Mouse (Mus musculus): ENCODE measurements around the gene Nbeal1. TPM values are rescaled to one million over a fixed set of nuclear protein-coding genes. Genes with fewer than 3 reads are reported as not detected.

Gene Nbeal1
- polyA plus RNA-seq, 1 experiment: 0.78 TPM

DNA sequence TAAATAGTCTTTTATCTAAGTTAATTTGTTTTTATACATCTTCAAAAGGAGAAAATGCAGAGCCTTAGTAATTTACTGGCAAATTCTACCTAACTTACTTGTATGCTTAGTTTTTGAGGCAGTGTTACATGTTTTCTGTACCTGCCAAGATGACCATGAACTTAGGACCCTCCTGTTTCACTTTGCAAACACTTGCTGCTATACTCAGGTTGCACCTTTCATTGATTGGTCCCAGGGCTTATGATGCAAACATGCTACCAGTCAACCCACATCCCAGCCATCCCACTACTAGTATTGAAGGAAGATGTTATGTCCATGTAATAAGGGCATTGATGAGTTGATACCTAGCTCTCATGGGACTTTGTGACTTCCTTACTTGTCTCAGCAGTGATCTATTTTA is 88.9 kb downstream of the Nbeal1 start:
- H3K4me3 ChIP-seq (ENCODE audit: insufficient read depth, poor library complexity, severe bottlenecking): no peak overlapping the region
- no peaks in the 10 kb centered on the region for H3K27me3 ChIP-seq (ENCODE audit: control insufficient read depth, insufficient read depth, insufficient read length)
- no peaks in the 10 kb centered on the region for H3K79me2 ChIP-seq (ENCODE audit: control insufficient read depth, insufficient read depth)
- no peak for TF ChIP-seq FOSL1 (IDR thresholded peaks at IDR 0.05; ENCODE audit: insufficient read depth, low read length, poor library complexity, severe bottlenecking)
- TF ChIP-seq CTCF (IDR thresholded peaks at IDR 0.05; ENCODE audit: control insufficient read depth, insufficient read depth, insufficient read length): no peak
- TF ChIP-seq MAX (IDR thresholded peaks at IDR 0.05): no peak
- no peaks in the 10 kb centered on the region for H3K79me3 ChIP-seq (ENCODE audit: low read depth)
- no peak overlapping the region for H3ac ChIP-seq (ENCODE audit: control insufficient read depth, insufficient read length, low read depth)
- peaks cover 53% of the 10 kb centered on the region for H3K36me3 ChIP-seq (ENCODE audit: control insufficient read depth, insufficient read depth)

DNA sequence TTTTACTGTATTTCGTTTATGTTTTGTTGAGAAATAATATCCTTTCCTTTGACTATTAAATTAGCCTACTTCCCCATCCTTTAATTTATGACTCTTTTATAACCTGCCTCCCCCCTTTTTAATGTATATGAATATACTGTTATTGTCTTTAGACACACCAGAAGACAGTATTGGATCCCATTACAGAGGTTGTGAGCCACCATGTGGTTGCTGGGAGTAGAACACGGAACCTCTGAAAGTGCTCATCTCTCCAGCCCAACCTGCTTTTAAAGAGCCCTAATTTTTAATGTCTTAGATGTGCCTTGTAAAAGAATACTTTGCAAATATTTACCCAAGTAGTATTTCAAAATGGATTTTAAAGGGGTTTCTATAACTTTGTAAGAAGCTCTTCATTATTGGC is 92.1 kb downstream of the Nbeal1 start:
- Histone ChIP-seq H3K36me3 (ENCODE audit: control insufficient read depth, insufficient read depth) (peaks cover 36% of the 10 kb centered on the region), H3K79me2 (ENCODE audit: control insufficient read depth, insufficient read depth) (no peaks in the 10 kb centered on the region), H3K4me3 (ENCODE audit: insufficient read depth, poor library complexity, severe bottlenecking) (no peak overlapping the region), H3K27me3 (ENCODE audit: control insufficient read depth, insufficient read depth, insufficient read length) (no peaks in the 10 kb centered on the region), H3K79me3 (ENCODE audit: low read depth) (no peaks in the 10 kb centered on the region), H3ac (ENCODE audit: control insufficient read depth, insufficient read length, low read depth) (no peak overlapping the region)
- TF ChIP-seq MYOG (IDR thresholded peaks at IDR 0.05; ENCODE audit: control insufficient read depth, extremely low read depth, insufficient read length) (no peak), MYOD1 (IDR thresholded peaks at IDR 0.05; ENCODE audit: control insufficient read depth, insufficient read length, low read depth) (no peak), FOSL1 (IDR thresholded peaks at IDR 0.05; ENCODE audit: insufficient read depth, low read length, poor library complexity, severe bottlenecking) (no peak), CTCF (IDR thresholded peaks at IDR 0.05; ENCODE audit: control insufficient read depth, insufficient read depth, insufficient read length) (no peak), CEBPB (IDR thresholded peaks at IDR 0.05; ENCODE audit: low read depth) (no peak), USF1 (IDR thresholded peaks at IDR 0.05; ENCODE audit: low read depth) (no peak), MAX (IDR thresholded peaks at IDR 0.05) (no peak)

DNA sequence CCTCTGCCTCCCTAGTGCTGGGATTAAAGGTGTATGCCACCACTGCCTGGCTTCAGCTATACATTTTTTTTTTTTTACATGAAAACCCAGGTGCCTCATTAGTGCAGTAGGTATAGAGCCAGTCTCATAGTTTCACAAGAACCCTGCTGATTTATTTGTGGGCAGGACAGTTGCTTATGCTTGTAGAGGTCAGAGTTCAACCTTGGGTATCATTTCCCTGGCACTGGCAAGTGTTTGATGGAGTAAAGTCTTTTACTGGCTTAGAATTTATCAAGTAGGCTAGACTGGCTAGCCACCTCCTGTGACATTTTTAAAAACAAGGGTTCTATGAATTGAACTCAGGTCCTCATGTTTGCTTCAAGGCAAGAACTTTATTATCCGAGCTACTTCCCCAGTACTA is 113.5 kb downstream of the Nbeal1 start:
- Histone ChIP-seq H3ac (ENCODE audit: control insufficient read depth, insufficient read length, low read depth) (no peak overlapping the region), H3K4me3 (ENCODE audit: insufficient read depth, poor library complexity, severe bottlenecking) (no peak overlapping the region), H3K79me2 (ENCODE audit: control insufficient read depth, insufficient read depth) (no peaks in the 10 kb centered on the region), H3K36me3 (ENCODE audit: control insufficient read depth, insufficient read depth) (peaks cover 54% of the 10 kb centered on the region), H3K79me3 (ENCODE audit: low read depth) (no peaks in the 10 kb centered on the region), H3K27me3 (ENCODE audit: control insufficient read depth, insufficient read depth, insufficient read length) (no peaks in the 10 kb centered on the region)
- no peak for TF ChIP-seq MYOD1 (IDR thresholded peaks at IDR 0.05; ENCODE audit: control insufficient read depth, insufficient read length, low read depth)

DNA sequence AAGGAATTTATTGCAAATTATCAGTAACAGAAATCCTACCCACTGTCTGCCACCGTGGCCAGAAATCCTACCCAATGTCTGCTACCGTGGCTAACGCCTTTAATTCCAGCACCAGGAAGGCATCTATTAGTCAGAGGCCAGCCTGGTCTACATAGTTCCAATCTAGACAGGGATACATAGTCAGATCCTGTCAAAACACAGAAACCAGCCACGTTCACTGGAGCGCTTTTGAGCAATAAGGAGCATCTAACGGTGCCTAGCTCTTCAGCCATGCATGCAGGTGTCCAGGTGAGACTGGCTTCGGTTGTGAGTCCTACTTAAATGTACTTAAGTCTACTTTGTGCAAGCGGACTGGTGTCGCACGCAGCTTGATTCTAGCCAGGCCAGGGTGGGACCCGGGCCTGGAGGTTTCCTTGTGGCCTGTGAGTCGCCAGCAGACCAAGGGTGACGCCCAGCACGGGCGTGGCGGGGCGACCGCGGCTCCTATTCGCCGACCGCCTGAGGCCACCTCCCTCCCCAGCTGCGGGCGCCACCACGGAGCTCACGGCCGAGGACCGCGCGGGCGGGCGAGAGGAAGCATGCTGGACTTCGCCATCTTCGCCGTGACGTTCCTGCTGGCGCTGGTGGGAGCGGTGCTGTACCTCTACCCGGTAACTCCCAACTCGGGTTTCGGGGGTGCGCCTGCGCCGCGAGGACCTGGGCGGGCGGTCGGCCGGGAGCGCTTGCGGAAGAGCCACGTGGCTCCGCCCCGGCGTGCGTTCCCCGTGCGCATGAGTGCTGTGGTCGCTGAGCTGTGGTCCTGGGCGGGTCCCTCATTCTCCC is 162.6 kb downstream of the Nbeal1 start, which contains the start of gene Cyp20a1:
Gene Cyp20a1, plus strand, starts transcription at position 516 of the 822 bp plus-strand sequence.
- Histone ChIP-seq H3K36me3 (ENCODE audit: control insufficient read depth, insufficient read depth) (peaks cover 10% of the 10 kb centered on the region), H3K79me2 (ENCODE audit: control insufficient read depth, insufficient read depth) (peaks cover 43% of the 10 kb centered on the region)

DNA sequence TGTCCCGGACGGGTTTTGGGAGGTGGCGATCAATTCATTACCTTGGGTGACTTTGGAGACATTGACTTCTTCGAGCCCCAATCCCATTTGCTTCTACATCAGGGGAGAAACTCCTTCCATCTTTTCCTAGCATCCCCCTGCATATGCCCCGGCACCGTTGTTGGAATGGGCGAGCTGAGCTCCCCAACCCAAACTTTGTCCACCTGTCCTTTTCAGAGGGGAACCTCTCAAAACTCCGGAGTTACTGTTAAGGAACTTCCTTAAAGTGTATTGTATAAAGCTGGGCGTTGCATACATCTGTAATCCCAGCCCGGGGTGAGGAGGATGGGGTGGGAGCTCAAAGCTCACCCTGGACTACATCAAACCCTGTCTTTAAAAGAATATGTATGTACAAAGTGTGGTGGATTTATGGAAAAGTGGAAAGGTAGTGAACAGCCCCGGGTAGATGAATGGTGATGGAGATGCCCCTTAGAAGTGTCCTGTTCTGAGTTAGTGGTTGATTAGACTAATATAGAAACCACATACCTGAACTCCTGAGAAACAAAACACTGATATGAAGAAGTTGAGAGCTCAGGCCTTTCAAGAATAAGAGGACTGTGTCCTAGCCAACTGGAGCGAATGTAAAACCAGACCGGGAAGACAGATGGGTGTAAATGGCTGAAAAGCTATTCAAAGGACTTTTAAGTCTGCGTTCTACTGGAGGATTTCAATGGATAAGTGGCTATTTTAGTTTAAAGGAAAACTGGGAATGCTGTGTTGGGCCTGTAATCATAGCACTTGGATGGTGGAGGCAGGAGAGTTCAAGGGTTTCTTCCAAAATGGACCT is 163.4 kb downstream of the Nbeal1 start:
- Histone ChIP-seq H3K79me2 (ENCODE audit: control insufficient read depth, insufficient read depth) (peaks cover 43% of the 10 kb centered on the region), H3K27me3 (ENCODE audit: control insufficient read depth, insufficient read depth, insufficient read length) (no peaks in the 10 kb centered on the region), H3K36me3 (ENCODE audit: control insufficient read depth, insufficient read depth) (peaks cover 5% of the 10 kb centered on the region), H3K79me3 (ENCODE audit: low read depth) (peaks cover 41% of the 10 kb centered on the region), H3ac (ENCODE audit: control insufficient read depth, insufficient read length, low read depth) (peak overlapping the region; percentile 65), H3K4me3 (ENCODE audit: insufficient read depth, poor library complexity, severe bottlenecking) (peak overlapping the region; percentile 52)
- no peak for TF ChIP-seq CTCF (IDR thresholded peaks at IDR 0.05; ENCODE audit: control insufficient read depth, insufficient read depth, insufficient read length)
- no peak for TF ChIP-seq CEBPB (IDR thresholded peaks at IDR 0.05; ENCODE audit: low read depth)
- TF ChIP-seq MAX (IDR thresholded peaks at IDR 0.05): no peak
- TF ChIP-seq MYOD1 (IDR thresholded peaks at IDR 0.05; ENCODE audit: control insufficient read depth, insufficient read length, low read depth): no peak
- no peak for TF ChIP-seq MYOG (IDR thresholded peaks at IDR 0.05; ENCODE audit: control insufficient read depth, extremely low read depth, insufficient read length)
- TF ChIP-seq USF1 (IDR thresholded peaks at IDR 0.05; ENCODE audit: low read depth): no peak
- no peak for TF ChIP-seq FOSL1 (IDR thresholded peaks at IDR 0.05; ENCODE audit: insufficient read depth, low read length, poor library complexity, severe bottlenecking)

More for the DNA sequence above, 162.6 kb downstream of the Nbeal1 start, which contains the start of gene Cyp20a1:
- Histone ChIP-seq H3K27me3 (ENCODE audit: control insufficient read depth, insufficient read depth, insufficient read length) (no peaks in the 10 kb centered on the region), H3ac (ENCODE audit: control insufficient read depth, insufficient read length, low read depth) (peak within 1 kb of the TSS; percentile 65), H3K79me3 (ENCODE audit: low read depth) (peaks cover 39% of the 10 kb centered on the region), H3K4me3 (ENCODE audit: insufficient read depth, poor library complexity, severe bottlenecking) (peak within 1 kb of the TSS; percentile 52)
- no peak for TF ChIP-seq MYOD1 (IDR thresholded peaks at IDR 0.05; ENCODE audit: control insufficient read depth, insufficient read length, low read depth)
- TF ChIP-seq USF1 (IDR thresholded peaks at IDR 0.05; ENCODE audit: low read depth): peak; percentile 53
- TF ChIP-seq MAX (IDR thresholded peaks at IDR 0.05): peak; percentile 81
- TF ChIP-seq CEBPB (IDR thresholded peaks at IDR 0.05; ENCODE audit: low read depth): no peak
